In genomic region chr10:102878010-102878409, GRCm38 (mm10) we compare ENCODE assay signal across 8 mouse cellular contexts.
DNase-seq lines count a peak whose midpoint lies in the region; ATAC-seq and TF ChIP-seq lines count a peak whose summit lies in the region.

No protein-coding gene starts in this region.

- H3K27me3 ChIP-seq in liver, embryonic 14.5 days (ENCODE audit: control insufficient read depth, insufficient read depth, low read length) = no peaks in the 10 kb centered on the region

- H3K9me3 ChIP-seq in liver, embryonic 14.5 days (ENCODE audit: control insufficient read depth, low read length) = no peaks in the 10 kb centered on the region

- no peak overlapping the region for H3K4me3 ChIP-seq in liver, embryonic 14.5 days (ENCODE audit: insufficient read depth in 1 of 2, low read depth in 2 of 2, low read length in 2 of 2)

- TF ChIP-seq EP300 in liver, embryonic 14.5 days (IDR thresholded peaks at IDR 0.05; ENCODE audit: low read depth) = no peak

- H3K9ac ChIP-seq in liver, embryonic 14.5 days (replicated peaks) = no peak overlapping the region

- DNase-seq in liver, embryonic 14.5 days (ENCODE audit: low read depth in 3 of 3, low spot score in 3 of 3) = peak in 1 of 3 experiments; percentile 7
- no peak for DNase-seq in liver
- peak; percentile 25 for DNase-seq in c-Kit-positive CD71-negative TER-119-negative erythroid progenitor cells, embryonic 14.5 days (ENCODE audit: low read depth)
- DNase-seq in kidney, postnatal 10 days = peak; percentile 42
- peak; percentile 24 for DNase-seq in lung, postnatal 14 days
- DNase-seq in right cerebral cortex, postnatal 14 days = peak; percentile 11
- no peak for DNase-seq in adrenal gland, postnatal 4 days (ENCODE audit: low spot score in 2 of 2)

- peak; percentile 27; the same call in 1 of the 2 replicates for TF ChIP-seq CTCF in liver, embryonic 14.5 days (IDR thresholded peaks at IDR 0.05; ENCODE audit: low read depth)

- H3K4me2 ChIP-seq in liver, embryonic 14.5 days (ENCODE audit: low read depth) = no peak overlapping the region

- no peak for ATAC-seq in liver, embryonic 14.5 days (ENCODE audit: insufficient read depth)
- ATAC-seq in granulocyte monocyte progenitor cell, adult 5-6 weeks (replicated peaks; ENCODE audit: poor library complexity, severe bottlenecking) = peak; percentile 62; the same call in 1 of the 2 replicates

- H3K27ac ChIP-seq in liver, embryonic 14.5 days = no peak overlapping the region

- H3K4me1 ChIP-seq in liver, embryonic 14.5 days (replicated peaks; ENCODE audit: control insufficient read depth in 2 of 2, insufficient read depth in 2 of 2, low read length in 1 of 2) = no peaks in the 10 kb centered on the region

- WGBS in liver, embryonic 14.5 days (ENCODE audit: insufficient replicate concordance) = 34% methylated on average over 11 of the region's 11 CpGs

- no peaks in the 10 kb centered on the region for H3K36me3 ChIP-seq in liver, embryonic 14.5 days (replicated peaks; ENCODE audit: control insufficient read depth, insufficient read depth, low read depth)

Comparison
In these comparisons a context has a peak if more than half of its experiments do, and no peak if none do; other contexts are left out.
1. DNase-seq: peak in c-Kit-positive CD71-negative TER-119-negative erythroid progenitor cells, embryonic 14.5 days (single experiment), kidney, postnatal 10 days (single experiment), lung, postnatal 14 days (single experiment) and right cerebral cortex, postnatal 14 days (single experiment); none in liver (single experiment) and adrenal gland, postnatal 4 days (0 of 2).